Mouse (Mus musculus) heart, adult 2 months (tissue): ENCODE results near the gene Ngfr. TPM values are rescaled to one million over a fixed set of nuclear protein-coding genes. Genes with fewer than 3 reads are reported as not detected.
A peak's percentile ranks its signal among the peaks of the same experiment; 100 is the strongest.

Experiments
- DNase-seq, 2 experiments: peaks; one replicate each; pipeline ENCODE4 v3.0.0; 2021
- H3K27ac ChIP-seq: fragments of 200-600 bp; 2 replicates; pipeline ENCODE4 v1.8.1; 2022
- H3K27me3 ChIP-seq: fragments of 200-500 bp; 2 replicates; pipeline ENCODE4 v1.6.1; 2012; ENCODE audit warnings: mild to moderate bottlenecking, low read length, inconsistent platforms, mixed read lengths; ENCODE audit not compliant: control insufficient read depth, insufficient read depth
- H3K36me3 ChIP-seq: fragments of 200-500 bp; 2 replicates; pipeline ENCODE4 v1.6.1; 2012; ENCODE audit warnings: low read length, inconsistent platforms; ENCODE audit not compliant: control insufficient read depth, insufficient read depth
- H3K4me1 ChIP-seq: fragments of 200-500 bp; 2 replicates; pipeline ENCODE4 v1.6.1; 2011; ENCODE audit warnings: low read length; ENCODE audit not compliant: control insufficient read depth, insufficient read depth
- H3K4me3 ChIP-seq: fragments of 200-600 bp; 2 replicates; pipeline ENCODE4 v1.8.1; 2022
- H3K79me2 ChIP-seq: fragments of 200-500 bp; replicated peaks from 2 replicates; pipeline ENCODE4 v1.6.1; 2012; ENCODE audit warnings: mild to moderate bottlenecking, inconsistent platforms, low read length, moderate library complexity, mixed read lengths; ENCODE audit not compliant: control insufficient read depth, insufficient read depth
- H3K9ac ChIP-seq: fragments of 200-500 bp; 2 replicates; pipeline ENCODE4 v1.6.1; 2012; ENCODE audit warnings: low read depth, mild to moderate bottlenecking, control low read depth, inconsistent platforms, low read length, mixed read lengths
- CTCF ChIP-seq: fragments of 200-600 bp; IDR thresholded peaks from 2 replicates; pipeline ENCODE4 v1.8.1; 2022; ENCODE audit warnings: antibody characterized with exemption, mild to moderate bottlenecking, moderate library complexity
- EP300 ChIP-seq: fragments of 200-500 bp; IDR thresholded peaks from 2 replicates; pipeline ENCODE4 v1.6.1; 2011; ENCODE audit warnings: low read depth, low read length, control low read depth; ENCODE audit not compliant: insufficient read depth
- POLR2A ChIP-seq: fragments of 200-500 bp; IDR thresholded peaks from 2 replicates; pipeline ENCODE4 v1.6.1; 2011; ENCODE audit warnings: mild to moderate bottlenecking, low read depth, low read length, control low read depth; ENCODE audit not compliant: insufficient read depth
- WGBS: fragments of 180-500 bp; shearing (Covaris S2); methylation state at CpG from one replicate; pipeline ENCODE4 v1.1.7; 2018; 5-methylcytosine and 5-hydroxymethylcytosine counted together
- intact Hi-C: fragments of 180-260 bp; cut with DNase I; formaldehyde crosslinking; loops from one replicate; pipeline ENCODE4 v1.15.1; 2025
- polyA plus RNA-seq: library from polyadenylated mRNA; depleted of rRNA; stranded (reverse); fragments of >200 nt; gene quantifications from 2 replicates; pipeline ENCODE4 v1.2.3, GENCODE M21; 2012
- total RNA-seq, 2 experiments: library from RNA; stranded (reverse); gene quantifications; 2 replicates each; pipeline ENCODE4 v1.2.3; 2021

Gene Ngfr
- total and polyA plus RNA-seq, 3 experiments = 0.26 to 2.2 (median 1.0) TPM

GRCm38 (mm10) chr11:95540637-95541385 lies 46.7 kb downstream of the Ngfr start:
- WGBS = 27% methylated on average over 18 of the region's 18 CpGs
- intact Hi-C loops = no loop called here
- Histone ChIP-seq H3K27ac (no peak overlapping the region), H3K27me3 (no peaks in the 10 kb centered on the region), H3K4me1 (no peaks in the 10 kb centered on the region), H3K79me2 (no peaks in the 10 kb centered on the region), H3K9ac (no peak overlapping the region), H3K36me3 (no peaks in the 10 kb centered on the region), H3K4me3 (no peak overlapping the region)
- TF ChIP-seq CTCF (no peak), EP300 (no peak)
- DNase-seq = no peak

- TF ChIP-seq CTCF (no peak), EP300 (no peak), POLR2A (no peak)
- Histone ChIP-seq H3K79me2 (no peaks in the 10 kb centered on the region), H3K36me3 (no peaks in the 10 kb centered on the region), H3K4me1 (peaks cover 2% of the 10 kb centered on the region; the same call in 1 of the 2 replicates), H3K27ac (no peak overlapping the region), H3K9ac (no peak overlapping the region), H3K27me3 (no peaks in the 10 kb centered on the region), H3K4me3 (no peak overlapping the region)
- no peak for DNase-seq
- intact Hi-C loops = no loop called here
- WGBS = 79% methylated on average over 15 of the region's 15 CpGs
Measured at GRCm38 (mm10) chr11:95538378-95539104, 49.0 kb downstream of the Ngfr start.

- intact Hi-C loops = loop anchor here (1.0 to 5.0 kb wide), 3 partner anchors 53 to 219 kb away; no protein-coding TSS in a partner anchor
- DNase-seq = peak; percentile 82 to 93
- no peak overlapping the region for H3K27ac ChIP-seq
- WGBS = 21% methylated on average over 24 of the region's 24 CpGs
- no peaks in the 10 kb centered on the region for H3K27me3 ChIP-seq
- H3K4me1 ChIP-seq = peaks cover 2% of the 10 kb centered on the region; the same call in 1 of the 2 replicates
- H3K9ac ChIP-seq = no peak overlapping the region
- H3K79me2 ChIP-seq = no peaks in the 10 kb centered on the region
- TF ChIP-seq CTCF (0 out of 2 replicates have a peak, but pooled peaks have one; percentile 100), POLR2A (no peak), EP300 (peak; percentile 86)
- H3K36me3 ChIP-seq = no peaks in the 10 kb centered on the region
- no peak overlapping the region for H3K4me3 ChIP-seq
Measured at GRCm38 (mm10) chr11:95533484-95534160, 53.9 kb downstream of the Ngfr start.

- no peak for DNase-seq
- TF ChIP-seq EP300 = no peak
- TF ChIP-seq POLR2A = no peak
- no peak for TF ChIP-seq CTCF
- Histone ChIP-seq H3K9ac (no peak overlapping the region), H3K36me3 (no peaks in the 10 kb centered on the region), H3K4me3 (no peak overlapping the region), H3K79me2 (no peaks in the 10 kb centered on the region), H3K4me1 (peaks cover 2% of the 10 kb centered on the region; the same call in 1 of the 2 replicates), H3K27me3 (no peaks in the 10 kb centered on the region), H3K27ac (no peak overlapping the region)
- 61% methylated on average over 13 of the region's 13 CpGs for WGBS
- intact Hi-C loops = loop anchor here (1.0 to 5.0 kb wide), 3 partner anchors 54 to 220 kb away; no protein-coding TSS in a partner anchor
Measured at GRCm38 (mm10) chr11:95532353-95533072, 55.0 kb downstream of the Ngfr start.

GRCm38 (mm10) chr11:95528231-95528630 lies 59.3 kb downstream of the Ngfr start:
- intact Hi-C loops = loop anchor here (10.0 kb wide), 1 partner anchor 483 kb away; the partner anchor contains the start of gene Pdk2
- H3K27me3 ChIP-seq = no peaks in the 10 kb centered on the region
- no peaks in the 10 kb centered on the region for H3K4me1 ChIP-seq
- no peaks in the 10 kb centered on the region for H3K36me3 ChIP-seq
- no peak overlapping the region for H3K4me3 ChIP-seq
- no peak for DNase-seq
- TF ChIP-seq POLR2A = no peak
- TF ChIP-seq EP300 = no peak
- no peak for TF ChIP-seq CTCF
- H3K9ac ChIP-seq = no peak overlapping the region
- H3K27ac ChIP-seq = no peak overlapping the region
- H3K79me2 ChIP-seq = no peaks in the 10 kb centered on the region
- 79% methylated on average over 3 of the region's 3 CpGs for WGBS
